Mouse (Mus musculus) spleen, postnatal 10 days (tissue): ENCODE measurements around the gene Wars2.

Experiments
- DNase-seq, 2 experiments: peaks; one replicate each; pipeline ENCODE4 v3.0.0; 2021 to 2022; ENCODE audit warnings: low spot score in 2 of 2

The Wars2 gene

DNA sequence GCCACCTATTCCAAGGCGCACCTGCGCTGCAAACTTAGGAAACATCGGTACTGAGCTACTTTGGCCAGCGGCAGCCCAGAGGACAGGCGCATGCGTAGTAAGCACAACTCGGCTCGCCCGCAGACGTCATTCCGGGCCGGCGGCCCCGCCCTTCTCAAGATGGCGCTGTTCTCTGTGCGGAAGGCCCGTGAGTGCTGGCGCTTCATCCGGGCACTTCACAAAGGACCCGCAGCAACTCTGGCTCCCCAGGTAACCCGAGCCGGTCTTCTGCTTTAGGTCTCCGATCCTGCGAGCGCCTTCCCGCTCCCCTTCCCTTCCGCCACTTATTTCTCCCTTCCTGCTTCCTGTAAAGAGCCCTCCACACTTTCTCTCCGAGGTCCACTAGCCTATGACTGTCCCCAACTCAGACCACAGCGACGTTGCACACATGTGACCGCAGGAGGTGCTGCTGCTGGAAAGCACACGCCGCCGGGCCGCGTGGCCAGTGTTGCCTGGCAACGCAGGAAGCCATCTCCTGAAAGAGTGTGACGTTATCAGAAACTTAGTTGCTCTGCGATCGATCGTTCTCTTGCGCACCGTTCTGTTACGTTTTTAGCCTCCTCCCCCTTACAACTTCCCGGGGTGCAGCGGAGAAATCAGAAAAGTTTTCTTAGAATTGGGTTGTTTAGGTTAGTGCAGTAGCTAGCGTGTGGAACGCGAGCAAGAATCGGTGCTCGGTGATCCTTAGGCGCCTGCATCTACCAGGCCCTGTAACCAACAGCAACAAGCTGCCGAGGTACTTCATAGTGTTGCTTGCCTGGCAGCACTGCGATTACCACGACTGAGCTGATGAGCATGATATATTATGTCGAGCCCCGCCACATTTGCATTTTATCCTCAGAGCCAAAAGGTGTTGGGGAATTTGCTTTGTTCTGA is at the start of gene Wars2:
Gene Wars2, plus strand, starts transcription at position 129 of the 915 bp plus-strand sequence.
- DNase-seq: peak; percentile 78 to 92

DNA sequence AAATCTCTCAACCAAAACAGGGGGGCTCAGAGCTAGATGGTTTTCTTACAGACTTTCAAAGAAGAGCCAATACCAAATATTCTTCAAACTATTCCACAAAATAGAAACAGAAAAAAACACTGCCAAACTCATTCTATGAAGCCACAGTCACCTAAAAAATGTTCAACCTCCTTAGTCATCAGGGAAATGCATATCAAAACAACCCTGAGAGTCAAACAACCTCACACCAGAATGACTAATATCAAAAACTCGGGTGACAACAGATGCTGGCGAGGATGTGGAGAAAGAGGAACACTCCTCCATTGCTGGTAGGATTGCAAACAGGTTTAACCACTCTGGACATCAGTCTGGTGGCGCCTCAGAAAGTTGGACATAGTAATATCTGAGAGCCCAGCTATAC is 44.1 kb upstream of the Wars2 start:
- no peak for DNase-seq

DNA sequence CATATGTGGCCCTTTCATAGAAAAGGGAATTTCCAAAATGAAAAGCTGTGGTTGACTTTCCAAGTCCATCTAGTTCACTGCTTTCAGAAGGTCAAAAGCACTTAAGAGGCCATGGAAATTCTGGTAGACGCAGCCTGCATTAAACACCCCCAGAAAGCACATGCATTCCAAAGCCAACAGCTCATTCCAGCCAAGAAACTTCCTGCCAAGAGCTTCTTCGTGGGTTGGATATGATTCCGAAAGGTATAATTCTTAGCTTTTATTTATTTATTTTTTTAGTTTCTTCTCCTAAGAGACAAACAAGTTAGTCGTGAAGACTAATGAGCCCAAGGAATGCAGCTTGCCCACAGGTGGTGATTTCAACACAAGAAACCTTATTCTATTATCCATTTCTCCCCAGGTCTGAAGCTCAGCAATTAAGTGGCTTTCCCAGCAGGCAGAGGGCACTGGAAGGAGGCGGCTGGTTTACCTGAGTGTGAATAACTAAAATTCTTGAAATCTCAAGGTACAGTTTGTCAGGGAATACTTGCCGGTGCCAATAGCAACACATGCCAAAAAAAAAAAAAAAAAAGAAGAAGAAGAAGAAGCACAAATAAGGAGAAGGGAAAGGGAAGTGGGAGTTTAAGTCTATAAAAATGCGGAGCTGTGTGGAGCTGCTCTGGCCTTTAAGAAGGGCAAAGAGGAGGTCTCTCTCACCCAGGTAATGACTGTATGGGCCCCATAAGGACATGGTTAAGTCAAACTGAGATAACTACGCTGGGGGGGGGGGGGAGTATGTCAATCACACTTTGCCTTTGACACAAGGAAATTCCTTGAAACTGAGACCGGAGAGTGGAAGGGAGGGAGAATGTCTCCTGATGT is 30.3 kb upstream of the Wars2 start:
- no peak for DNase-seq

DNA sequence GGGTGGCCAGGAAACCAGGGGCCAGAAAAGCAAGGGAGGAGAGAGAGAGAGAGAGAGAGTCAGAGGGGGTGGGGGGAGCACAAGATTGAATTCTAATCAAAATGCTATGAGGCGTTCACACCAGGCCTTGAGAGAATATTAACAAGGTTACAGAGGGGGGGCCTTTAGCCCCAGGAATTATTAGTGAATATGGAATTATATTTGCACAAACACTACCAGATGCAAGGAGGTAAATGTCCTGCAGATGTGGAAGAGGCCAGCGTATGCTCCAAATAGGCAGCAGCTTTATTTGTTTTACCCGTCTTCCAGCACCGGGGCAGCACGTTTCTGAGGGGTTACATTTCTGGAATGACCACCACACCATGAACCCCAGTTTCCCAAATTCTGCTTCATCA is 29.7 kb upstream of the Wars2 start:
- DNase-seq: no peak

DNA sequence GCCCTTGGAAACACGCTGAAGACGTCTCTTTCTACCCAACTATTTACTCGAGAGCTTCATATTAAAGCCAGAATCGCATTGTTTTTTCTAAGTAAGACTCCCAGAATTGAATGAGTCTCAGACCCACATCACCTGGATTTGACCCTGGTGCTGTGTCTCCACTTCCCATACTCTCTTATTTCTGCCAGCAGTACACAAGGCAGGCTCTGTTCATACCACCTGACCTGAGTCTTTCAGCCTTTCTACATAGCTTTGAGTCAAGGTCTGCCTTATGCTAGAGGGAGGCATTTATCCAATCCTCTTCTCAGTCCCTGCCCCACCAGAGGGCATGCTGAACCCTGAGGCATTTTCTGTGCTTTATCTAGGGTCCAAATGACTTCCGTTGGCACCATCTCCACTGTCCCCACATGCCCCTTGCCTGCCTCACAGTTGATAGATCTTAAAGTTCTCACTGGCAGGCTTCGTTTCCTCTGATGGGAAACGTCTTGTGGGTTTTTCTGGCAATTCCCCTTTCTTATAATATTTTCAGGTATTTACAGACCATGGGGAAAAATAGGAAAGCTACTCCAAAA is 27.5 kb upstream of the Wars2 start:
- no peak for DNase-seq

DNA sequence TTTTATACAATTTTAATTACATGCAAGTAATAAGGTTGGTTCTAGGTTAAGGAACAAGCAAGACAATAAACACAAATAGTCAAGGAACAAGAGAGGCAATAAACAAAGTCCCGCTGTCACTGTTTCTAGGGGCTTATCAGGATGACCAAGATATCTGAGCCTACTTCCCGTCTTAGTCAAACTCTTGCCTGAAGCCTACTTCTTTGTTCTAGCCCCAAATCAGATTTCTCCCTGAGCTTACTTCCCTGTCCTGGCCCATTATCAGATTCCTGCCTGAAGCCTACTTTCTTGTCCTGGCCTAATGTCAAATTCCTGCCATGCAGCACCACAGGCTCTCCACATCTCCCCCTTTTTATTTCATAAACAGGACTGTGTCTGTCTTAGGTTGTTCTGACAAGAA is 19.9 kb upstream of the Wars2 start:
- DNase-seq: no peak

DNA sequence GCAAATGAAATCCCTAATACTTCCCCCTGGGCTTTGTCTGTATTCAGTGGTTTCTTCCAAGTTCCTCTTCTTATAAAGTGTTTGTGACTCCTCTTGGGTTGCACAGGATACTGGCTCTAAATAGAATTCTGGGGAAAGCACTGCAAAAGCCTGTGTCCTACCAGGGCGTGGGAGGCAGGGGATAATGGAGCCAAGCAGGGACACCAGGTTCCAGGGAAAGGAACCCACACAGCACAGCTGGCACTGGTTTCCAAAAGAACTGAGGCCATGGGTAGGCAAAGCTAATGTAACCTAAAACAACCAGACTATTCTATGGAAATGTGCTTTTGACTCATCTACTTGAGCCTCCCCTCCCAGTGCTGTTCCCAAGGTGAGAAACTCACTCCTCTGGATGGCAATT is 10.3 kb upstream of the Wars2 start:
- no peak for DNase-seq

DNA sequence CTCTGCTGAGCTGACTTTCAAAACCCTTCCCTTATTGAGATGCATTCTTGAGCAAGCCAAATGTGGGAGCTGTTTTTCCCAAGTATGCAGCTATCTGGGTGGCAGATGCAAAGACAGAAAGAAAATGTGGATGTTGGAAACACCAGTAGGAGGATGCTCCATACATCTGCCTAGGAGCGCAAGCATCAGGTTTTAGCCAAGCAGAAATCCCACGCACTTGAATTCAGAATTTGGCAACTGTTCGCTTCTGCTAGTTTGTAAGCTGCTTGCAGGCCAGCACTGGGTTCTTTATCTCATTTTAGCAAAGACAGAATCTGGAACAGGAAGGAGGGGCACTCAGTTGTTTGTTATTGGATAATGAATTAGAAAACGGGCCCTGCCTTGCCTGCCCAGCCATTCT is 8.9 kb upstream of the Wars2 start:
- DNase-seq: no peak

DNA sequence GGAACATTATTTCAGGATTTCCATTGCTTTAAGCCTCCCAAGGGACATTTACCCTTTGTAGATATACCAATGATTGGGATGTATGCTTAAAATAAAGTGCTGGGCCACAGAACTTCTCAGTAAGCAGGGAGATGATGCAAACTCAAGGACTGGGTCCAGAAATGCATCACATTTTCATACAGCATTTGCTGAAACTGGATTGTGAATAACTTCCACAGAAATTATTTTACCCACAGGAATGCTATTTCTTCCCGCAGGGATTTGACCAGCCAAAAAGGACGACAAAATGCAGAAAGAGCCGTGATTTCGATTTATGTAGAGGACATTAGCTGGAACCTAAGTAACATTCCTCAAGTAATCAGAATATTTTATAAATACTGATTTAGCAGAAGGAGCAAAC is 7.0 kb upstream of the Wars2 start:
- DNase-seq: no peak

DNA sequence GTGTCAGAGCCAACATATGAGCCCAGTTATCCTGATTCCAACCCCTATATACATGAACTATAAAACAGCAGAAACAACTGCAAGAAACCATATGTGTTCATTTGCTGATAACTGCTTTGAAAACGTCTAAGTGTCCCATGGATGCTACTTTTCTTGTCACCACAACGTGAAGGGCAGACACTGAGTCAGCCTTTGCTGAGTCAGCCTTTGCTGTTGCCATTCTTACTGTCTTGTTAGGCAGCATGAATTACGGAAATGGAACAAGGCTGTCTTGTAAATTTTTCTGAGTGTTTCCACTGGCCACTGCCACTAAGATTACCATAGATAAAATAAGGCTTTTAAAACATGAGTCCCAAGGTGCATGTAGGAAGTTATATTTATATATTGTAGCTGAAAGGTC is 7.0 kb downstream of the Wars2 start:
- no peak for DNase-seq

DNA sequence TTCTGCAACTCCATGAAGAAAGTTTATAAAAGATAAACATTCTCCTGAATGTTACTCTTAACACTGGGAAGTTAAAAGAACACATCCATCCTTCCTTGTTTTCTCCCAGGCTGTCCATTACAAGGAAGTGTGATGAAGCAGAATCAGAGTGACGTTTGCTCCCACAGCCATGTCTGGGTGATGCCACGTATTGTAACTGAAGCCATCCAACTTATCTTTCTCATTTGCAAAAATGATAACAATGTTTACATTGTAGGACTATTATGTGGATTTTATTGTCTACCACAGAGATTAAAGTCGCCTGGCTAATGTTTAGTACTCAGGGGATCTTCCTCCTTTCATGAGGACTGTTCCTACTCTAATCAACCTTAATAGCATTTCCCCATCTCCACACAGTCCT is 8.2 kb downstream of the Wars2 start:
- DNase-seq: no peak

DNA sequence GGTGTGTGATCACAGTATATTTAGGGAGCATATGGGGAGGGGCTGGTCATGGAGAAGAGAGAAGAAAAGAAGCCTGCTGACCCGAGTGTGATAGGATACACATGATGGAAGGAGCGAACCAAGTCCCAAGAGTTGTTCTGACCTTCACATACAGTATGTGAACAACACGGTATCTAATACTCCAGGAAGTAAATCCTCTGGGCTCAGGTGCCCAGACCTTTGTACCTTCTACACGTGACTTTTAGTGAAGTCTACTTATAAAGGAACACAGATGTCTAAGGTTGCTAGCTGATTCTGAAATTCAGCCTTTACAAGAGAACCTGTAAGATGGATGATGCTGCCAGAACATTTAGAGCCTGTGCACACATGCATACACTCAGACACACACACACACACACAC is 15.4 kb downstream of the Wars2 start:
- DNase-seq: no peak

DNA sequence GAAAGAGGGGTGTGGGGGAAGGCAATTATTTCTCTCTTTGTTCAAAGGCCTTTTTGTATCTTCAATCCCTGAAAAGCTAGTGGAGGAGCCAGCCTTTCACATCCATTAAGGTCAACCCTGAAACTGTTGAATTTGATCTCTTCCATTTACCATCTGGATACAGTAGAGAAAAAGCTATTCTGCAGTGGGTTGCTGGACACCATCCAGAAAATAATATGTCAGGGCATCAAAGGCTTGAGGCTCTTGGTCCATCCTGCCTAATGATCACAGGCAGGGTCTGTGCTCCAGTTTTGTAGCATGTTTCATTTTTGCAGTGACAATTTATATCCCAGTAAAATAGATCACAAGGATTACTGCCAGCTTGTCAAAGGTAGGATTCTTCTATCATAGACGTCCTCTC is 16.1 kb downstream of the Wars2 start:
- DNase-seq: no peak

DNA sequence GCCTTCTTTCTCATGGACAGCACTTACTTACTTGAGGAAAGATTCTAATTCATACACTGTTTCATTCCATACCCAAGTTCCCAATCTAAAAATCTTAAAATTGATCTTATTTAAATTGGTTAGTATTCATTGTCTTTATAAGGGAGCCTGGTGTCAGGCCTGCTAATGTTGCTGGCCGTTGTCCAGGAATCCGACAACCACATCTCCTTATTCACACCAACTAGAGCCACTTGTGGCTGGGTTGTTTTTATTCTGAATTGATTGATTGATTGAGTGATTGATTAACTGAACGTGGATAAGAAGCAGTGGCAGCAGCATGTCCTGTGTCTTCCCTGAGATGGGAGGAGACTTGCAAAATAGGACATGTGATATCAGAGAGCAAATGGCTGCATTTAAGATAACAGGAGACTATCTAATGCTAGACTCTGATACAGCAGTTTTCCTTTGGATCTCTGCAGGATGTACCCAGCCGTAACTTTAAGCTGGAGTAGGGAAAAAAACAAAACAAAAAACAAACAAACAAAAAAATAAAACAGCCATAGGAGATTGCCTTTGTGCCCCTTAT is 16.7 kb downstream of the Wars2 start:
- DNase-seq: no peak

DNA sequence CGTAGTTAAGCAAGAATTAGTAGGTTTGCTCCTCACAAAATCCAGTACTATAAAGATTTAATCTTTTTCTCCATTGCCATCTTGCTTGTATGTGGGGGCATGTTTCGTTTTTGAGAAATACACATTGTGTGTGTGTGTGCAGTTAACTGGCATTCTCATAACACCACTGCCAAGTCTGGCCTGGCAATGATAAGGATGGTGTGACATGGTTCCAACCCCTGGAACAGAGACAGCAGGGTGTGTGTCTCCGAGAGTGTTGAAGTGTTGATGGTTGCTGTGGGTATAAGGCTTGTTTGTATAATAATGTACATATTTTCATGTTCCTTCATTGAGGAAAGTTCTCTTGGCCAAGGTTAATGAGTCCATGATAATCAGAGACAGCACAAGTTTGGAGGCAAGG is 19.1 kb downstream of the Wars2 start:
- no peak for DNase-seq

DNA sequence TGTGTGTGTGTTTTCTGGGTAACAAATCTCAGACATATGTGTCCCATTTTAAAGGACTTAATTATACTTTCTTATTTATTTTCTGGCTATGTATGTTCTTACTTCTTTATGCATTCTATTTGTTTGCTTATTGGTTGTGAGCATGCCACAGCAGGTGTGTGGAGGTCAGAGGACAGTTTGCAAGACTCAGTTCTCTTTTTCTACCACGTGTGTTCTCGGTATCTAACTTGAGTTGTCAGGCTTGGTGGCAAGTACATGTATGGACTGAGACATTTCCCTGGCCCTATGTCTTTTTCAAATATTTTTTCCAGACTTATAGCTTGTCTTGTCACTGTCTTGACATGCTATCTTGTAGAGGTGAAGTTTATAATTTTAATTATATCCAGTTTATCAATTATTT is 21.3 kb downstream of the Wars2 start:
- DNase-seq: no peak

DNA sequence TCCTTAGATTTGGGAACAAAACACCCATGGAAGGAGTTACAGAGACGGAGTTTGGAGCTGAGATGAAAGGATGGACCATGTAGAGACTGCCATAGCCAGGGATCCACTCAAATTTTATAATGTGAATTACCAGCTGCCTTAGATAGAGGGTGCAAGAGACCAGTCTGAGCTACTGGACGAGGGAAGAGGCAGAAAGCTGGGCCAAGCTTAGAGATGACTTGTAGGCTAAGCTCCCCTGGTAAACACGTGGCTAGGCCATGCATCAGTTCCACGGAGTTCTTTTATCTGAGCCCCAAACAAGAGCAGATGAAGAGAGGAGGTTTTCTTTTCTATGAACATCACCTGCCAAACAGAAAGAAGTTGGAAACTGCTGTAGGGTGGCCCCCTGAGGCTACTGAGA is 26.9 kb downstream of the Wars2 start:
- DNase-seq: no peak

DNA sequence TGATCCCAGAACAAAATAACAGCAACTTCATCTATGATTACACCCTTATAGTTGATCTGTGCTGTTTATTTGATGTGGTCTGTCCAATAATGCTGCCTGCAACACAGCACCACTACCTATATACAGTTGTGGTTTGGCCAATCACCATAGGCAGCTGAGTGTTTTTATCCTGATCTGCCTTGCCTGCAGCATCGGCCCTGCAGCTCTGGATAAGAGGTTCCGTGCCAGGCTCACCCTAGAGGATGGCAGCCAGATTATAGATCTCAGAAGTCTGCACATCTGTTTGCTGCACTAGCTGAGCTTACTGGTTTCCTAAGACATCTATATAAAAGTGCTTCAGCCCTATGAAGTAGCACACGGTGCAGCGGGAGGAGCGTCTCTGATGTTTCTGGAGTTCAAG is 32.3 kb downstream of the Wars2 start:
- DNase-seq: peak in 1 of 2 experiments; percentile 27

DNA sequence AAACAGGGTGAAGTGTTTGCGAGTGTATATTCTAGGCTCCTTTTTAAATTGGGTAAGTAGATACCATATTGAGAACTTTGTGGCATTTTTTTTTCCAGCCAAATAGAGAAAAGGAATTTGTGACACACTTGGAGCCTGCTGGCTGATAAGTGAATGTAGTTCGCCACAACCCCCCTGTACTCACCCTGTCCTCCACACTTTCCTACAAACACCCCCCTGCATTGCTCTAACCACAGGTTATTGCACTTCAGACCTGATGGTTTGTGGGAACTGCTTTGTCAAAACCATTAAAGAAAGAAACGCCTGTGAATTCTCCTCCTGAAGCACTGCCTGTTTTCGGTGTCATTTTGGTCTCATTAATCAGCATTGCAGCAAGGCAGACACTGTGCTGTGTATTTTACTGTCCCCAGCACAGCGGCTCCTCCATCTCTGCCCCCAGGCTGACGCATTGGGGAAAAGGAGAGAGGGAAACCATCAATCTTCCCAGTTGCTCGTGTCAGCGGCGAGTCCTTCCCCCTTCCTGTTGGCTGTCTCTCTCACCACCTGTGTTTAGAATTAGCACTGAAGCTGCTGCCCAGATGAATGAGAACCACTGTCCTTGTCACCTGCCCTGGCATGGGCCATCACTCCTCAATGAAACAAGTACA is 33.9 kb downstream of the Wars2 start:
- no peak for DNase-seq

DNA sequence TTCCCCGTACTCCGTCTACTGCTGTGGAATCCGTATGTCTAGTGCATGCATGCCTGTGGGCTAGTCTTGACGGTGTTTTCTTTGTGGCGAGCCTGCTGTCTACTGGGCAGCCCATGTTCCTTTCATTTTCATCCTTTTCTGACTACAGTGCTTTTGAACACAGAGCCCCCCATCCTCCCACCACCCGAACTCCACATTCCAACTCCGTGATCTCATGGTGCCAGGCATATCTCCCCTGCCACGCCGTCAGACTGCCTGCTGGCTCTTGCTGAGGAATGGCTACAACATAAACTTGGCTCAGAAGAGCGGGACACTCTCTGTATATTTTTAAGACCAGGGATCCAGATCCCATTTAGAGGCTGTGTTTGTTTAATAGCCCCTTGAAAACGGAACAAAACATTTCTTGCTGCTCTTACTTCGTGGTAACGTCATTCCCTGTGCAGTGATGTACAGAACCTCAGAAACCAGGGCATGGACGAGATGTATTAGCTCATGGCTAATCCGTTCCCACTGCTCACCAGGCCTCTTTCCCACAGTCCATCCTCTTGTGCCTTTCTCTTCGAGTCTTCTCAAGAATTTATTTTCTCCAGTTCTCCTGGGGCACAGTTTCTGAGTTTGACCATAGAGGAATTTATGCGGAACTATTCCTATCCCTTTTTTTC is 42.6 kb downstream of the Wars2 start:
- DNase-seq: no peak

DNA sequence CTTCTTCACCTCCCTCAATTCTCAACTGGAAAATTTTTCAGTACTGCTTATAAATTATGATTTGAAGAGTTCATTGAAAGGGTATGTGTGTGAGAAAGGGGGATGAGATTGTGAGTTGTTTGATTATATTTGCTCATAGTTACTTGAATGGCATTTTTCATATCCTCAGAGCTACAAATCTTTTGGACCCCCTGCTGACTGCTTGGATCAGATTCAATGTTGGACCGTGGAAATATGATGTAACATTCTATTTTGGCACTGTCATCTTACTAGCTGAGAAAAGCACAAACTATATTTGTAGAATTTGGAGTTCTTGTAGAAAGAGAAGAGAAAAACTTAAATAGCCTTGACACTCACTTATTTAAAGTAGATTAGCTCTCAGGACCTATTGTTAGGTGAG is 43.5 kb downstream of the Wars2 start:
- no peak for DNase-seq
